Mouse (Mus musculus): ENCODE results near the gene Gm15128.
"Not testable (repeated sequence)": the region's sequence is repeated elsewhere in the genome, so short reads cannot be mapped to it uniquely, and the experiment has no call there.

Gm15128 gene

DNA sequence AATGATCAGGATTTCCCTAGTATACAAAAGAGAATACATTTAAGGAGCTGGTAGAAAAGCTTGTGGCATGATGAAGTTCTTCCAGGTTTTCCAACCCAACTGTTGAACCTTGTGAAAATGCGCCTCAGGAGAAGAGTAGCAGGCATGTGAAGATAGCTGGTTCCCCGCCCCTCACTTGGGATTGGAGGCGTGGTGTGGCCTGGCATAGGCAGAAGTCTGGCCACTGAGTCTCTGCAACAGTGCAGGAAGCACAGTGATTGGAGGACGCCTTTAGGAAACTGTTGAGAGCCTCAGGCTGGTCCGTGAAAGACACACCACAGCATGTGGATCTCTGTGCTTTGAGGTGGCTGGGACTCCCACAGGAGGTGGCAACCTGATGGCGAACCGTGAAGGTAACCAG, at the start of gene Gm15128:
Gene Gm15128 (plus strand): TSS at position 301 of the 400 bp plus-strand sequence.
- DNase-seq: not testable (repeated sequence)
